Mouse (Mus musculus): ENCODE measurements around the gene Vps37c. TPM values are rescaled to one million over a fixed set of nuclear protein-coding genes. Genes with fewer than 3 reads are reported as not detected.

The Vps37c gene
- polyA plus RNA-seq, 1 experiment from 2014 or later = 32.5 TPM

- Histone ChIP-seq H3K4me2 (no peak overlapping the region), H3K27ac (no peak overlapping the region), H3K4me1 (no peaks in the 10 kb centered on the region), H3K9me3 (no peaks in the 10 kb centered on the region), H3K36me3 (replicated peaks) (no peaks in the 10 kb centered on the region), H3K9ac (no peak overlapping the region), H3K27me3 (no peaks in the 10 kb centered on the region), H3K4me3 (replicated peaks) (no peak overlapping the region)
- peak; percentile 73; the same call in 1 of the 2 replicates for ATAC-seq (ENCODE audit: low FRiP score)
- whole genome bisulfite sequencing = 9% methylated on average over 2 of the region's 2 CpGs
Measured at GRCm38 (mm10) chr19:10665499-10665898, 23.0 kb upstream of the Vps37c start.

GRCm38 (mm10) chr19:10671319-10671718 lies 17.2 kb upstream of the Vps37c start:
- H3K4me3 ChIP-seq (replicated peaks) = no peak overlapping the region
- no peak overlapping the region for H3K9ac ChIP-seq
- H3K27me3 ChIP-seq = no peaks in the 10 kb centered on the region
- H3K4me2 ChIP-seq = no peak overlapping the region
- no peaks in the 10 kb centered on the region for H3K36me3 ChIP-seq (replicated peaks)
- H3K4me1 ChIP-seq = no peaks in the 10 kb centered on the region
- H3K9me3 ChIP-seq = no peaks in the 10 kb centered on the region
- 84% methylated on average over 4 of the region's 4 CpGs for WGBS
- no peak for ATAC-seq (ENCODE audit: low FRiP score)
- no peak overlapping the region for H3K27ac ChIP-seq

- H3K27me3 ChIP-seq = no peaks in the 10 kb centered on the region
- H3K4me3 ChIP-seq (replicated peaks) = no peak overlapping the region
- no peaks in the 10 kb centered on the region for H3K36me3 ChIP-seq (replicated peaks)
- 73% methylated on average over 9 of the region's 9 CpGs for WGBS
- no peaks in the 10 kb centered on the region for H3K9me3 ChIP-seq
- H3K9ac ChIP-seq = no peak overlapping the region
- no peaks in the 10 kb centered on the region for H3K4me1 ChIP-seq
- H3K27ac ChIP-seq = no peak overlapping the region
- H3K4me2 ChIP-seq = no peak overlapping the region
- no peak for ATAC-seq (ENCODE audit: low FRiP score)
Measured at GRCm38 (mm10) chr19:10671854-10672417, 16.6 kb upstream of the Vps37c start.

- Histone ChIP-seq H3K4me2 (no peak overlapping the region), H3K27ac (no peak overlapping the region), H3K36me3 (replicated peaks) (no peaks in the 10 kb centered on the region), H3K4me1 (no peaks in the 10 kb centered on the region), H3K9ac (no peak overlapping the region), H3K4me3 (replicated peaks) (no peak overlapping the region), H3K9me3 (no peaks in the 10 kb centered on the region), H3K27me3 (no peaks in the 10 kb centered on the region)
- ATAC-seq (ENCODE audit: low FRiP score) = no peak
- 57% methylated on average over 1 of the region's 1 CpGs for WGBS
Measured at GRCm38 (mm10) chr19:10673275-10673674, 15.3 kb upstream of the Vps37c start.

- 0 out of 2 replicates have a peak, but pooled peaks cover 4% of the 10 kb centered on the region for H3K27me3 ChIP-seq
- no peak overlapping the region for H3K9ac ChIP-seq
- no peaks in the 10 kb centered on the region for H3K9me3 ChIP-seq
- no peak overlapping the region for H3K4me3 ChIP-seq (replicated peaks)
- no peak overlapping the region for H3K27ac ChIP-seq
- H3K4me2 ChIP-seq = no peak overlapping the region
- no peak for ATAC-seq (ENCODE audit: low FRiP score)
- WGBS = 80% methylated on average over 16 of the region's 16 CpGs
- H3K36me3 ChIP-seq (replicated peaks) = no peaks in the 10 kb centered on the region
- H3K4me1 ChIP-seq = no peaks in the 10 kb centered on the region
Measured at GRCm38 (mm10) chr19:10676656-10677055, 11.9 kb upstream of the Vps37c start.

- no peak within 1 kb of the TSS for H3K9ac ChIP-seq
- no peak within 1 kb of the TSS for H3K27ac ChIP-seq
- WGBS = 42% methylated on average over 6 of the region's 6 CpGs
- 0 out of 2 replicates have a peak, but pooled peaks cover 9% of the 10 kb centered on the region for H3K27me3 ChIP-seq
- H3K4me3 ChIP-seq (replicated peaks) = no peak within 1 kb of the TSS
- H3K4me2 ChIP-seq = no peak within 1 kb of the TSS
- no peaks in the 10 kb centered on the region for H3K4me1 ChIP-seq
- ATAC-seq (ENCODE audit: low FRiP score) = peak; percentile 76
- H3K36me3 ChIP-seq (replicated peaks) = no peaks in the 10 kb centered on the region
- H3K9me3 ChIP-seq = no peaks in the 10 kb centered on the region
Measured at GRCm38 (mm10) chr19:10677915-10678771, 10.4 kb upstream of the Vps37c start, which contains the start of gene Pga5. Gene Pga5 (minus strand): TSS chr19:10678071.

GRCm38 (mm10) chr19:10678772-10679067 lies 9.8 kb upstream of the Vps37c start:
- peak; percentile 39; the same call in 1 of the 2 replicates for ATAC-seq (ENCODE audit: low FRiP score)
- 68% methylated on average over 1 of the region's 1 CpGs for WGBS
- no peak overlapping the region for H3K4me3 ChIP-seq (replicated peaks)

GRCm38 (mm10) chr19:10681571-10681970 lies 7.0 kb upstream of the Vps37c start:
- Histone ChIP-seq H3K4me3 (replicated peaks) (no peak overlapping the region), H3K4me2 (no peak overlapping the region), H3K36me3 (replicated peaks) (no peaks in the 10 kb centered on the region), H3K4me1 (no peaks in the 10 kb centered on the region), H3K27me3 (0 out of 2 replicates have a peak, but pooled peaks cover 9% of the 10 kb centered on the region), H3K27ac (no peak overlapping the region), H3K9me3 (no peaks in the 10 kb centered on the region), H3K9ac (no peak overlapping the region)
- WGBS = 72% methylated on average over 4 of the region's 4 CpGs
- ATAC-seq (ENCODE audit: low FRiP score) = no peak

More at GRCm38 (mm10) chr19:10678772-10679067, 9.8 kb upstream of the Vps37c start:
- Histone ChIP-seq H3K36me3 (replicated peaks) (no peaks in the 10 kb centered on the region), H3K4me1 (no peaks in the 10 kb centered on the region), H3K9me3 (no peaks in the 10 kb centered on the region), H3K9ac (no peak overlapping the region), H3K4me2 (no peak overlapping the region), H3K27ac (no peak overlapping the region), H3K27me3 (0 out of 2 replicates have a peak, but pooled peaks cover 9% of the 10 kb centered on the region)

- H3K4me3 ChIP-seq (replicated peaks) = no peak overlapping the region
- H3K9me3 ChIP-seq = no peaks in the 10 kb centered on the region
- peaks cover 17% of the 10 kb centered on the region for H3K4me1 ChIP-seq
- no peak for ATAC-seq (ENCODE audit: low FRiP score)
- no peaks in the 10 kb centered on the region for H3K36me3 ChIP-seq (replicated peaks)
- 90% methylated on average over 9 of the region's 9 CpGs for WGBS
- H3K27me3 ChIP-seq = 0 out of 2 replicates have a peak, but pooled peaks cover 9% of the 10 kb centered on the region
- H3K4me2 ChIP-seq = no peak overlapping the region
- H3K9ac ChIP-seq = no peak overlapping the region
- H3K27ac ChIP-seq = no peak overlapping the region
Measured at GRCm38 (mm10) chr19:10685081-10685480, 3.5 kb upstream of the Vps37c start.

GRCm38 (mm10) chr19:10685727-10686126 lies 2.8 kb upstream of the Vps37c start:
- H3K27ac ChIP-seq = no peak overlapping the region
- no peak overlapping the region for H3K4me2 ChIP-seq
- no peak for ATAC-seq (ENCODE audit: low FRiP score)
- no peak overlapping the region for H3K9ac ChIP-seq
- H3K4me3 ChIP-seq (replicated peaks) = no peak overlapping the region
- 0 out of 2 replicates have a peak, but pooled peaks cover 9% of the 10 kb centered on the region for H3K27me3 ChIP-seq
- WGBS = 72% methylated on average over 2 of the region's 2 CpGs
- no peaks in the 10 kb centered on the region for H3K36me3 ChIP-seq (replicated peaks)
- no peaks in the 10 kb centered on the region for H3K9me3 ChIP-seq
- H3K4me1 ChIP-seq = peaks cover 24% of the 10 kb centered on the region

- H3K4me2 ChIP-seq = peak overlapping the region; percentile 76
- H3K4me3 ChIP-seq (replicated peaks) = peak overlapping the region; percentile 82
- H3K9ac ChIP-seq = peak overlapping the region; percentile 77
- H3K4me1 ChIP-seq = peaks cover 37% of the 10 kb centered on the region
- no peaks in the 10 kb centered on the region for H3K36me3 ChIP-seq (replicated peaks)
- no peaks in the 10 kb centered on the region for H3K9me3 ChIP-seq
- no peak for ATAC-seq (ENCODE audit: low FRiP score)
- no peaks in the 10 kb centered on the region for H3K27me3 ChIP-seq
- 55% methylated on average over 5 of the region's 5 CpGs for WGBS
- peak overlapping the region; percentile 95 for H3K27ac ChIP-seq
Measured at GRCm38 (mm10) chr19:10689470-10690166, 1.1 kb downstream of the Vps37c start.

- H3K4me1 ChIP-seq = peaks cover 39% of the 10 kb centered on the region
- H3K4me3 ChIP-seq (replicated peaks) = no peak overlapping the region; the same call in 1 of the 2 replicates
- peak overlapping the region; percentile 76 for H3K4me2 ChIP-seq
- WGBS = 90% methylated on average over 3 of the region's 3 CpGs
- H3K9me3 ChIP-seq = no peaks in the 10 kb centered on the region
- H3K27me3 ChIP-seq = no peaks in the 10 kb centered on the region
- H3K9ac ChIP-seq = no peak overlapping the region
- ATAC-seq (ENCODE audit: low FRiP score) = no peak
- H3K36me3 ChIP-seq (replicated peaks) = no peaks in the 10 kb centered on the region
- peak overlapping the region; percentile 95; the same call in 1 of the 2 replicates for H3K27ac ChIP-seq
Measured at GRCm38 (mm10) chr19:10690336-10690735, 1.8 kb downstream of the Vps37c start.

Measured in forebrain, embryonic 12.5 days (tissue).